Mouse (Mus musculus) spleen, adult 2 months (tissue): Measurements from ENCODE around the gene Syce2.

Source experiments
- CTCF ChIP-seq: fragments of 200-500 bp; IDR thresholded peaks from 2 replicates; pipeline ENCODE4 v1.5.1; 2011; ENCODE audit warnings: mild to moderate bottlenecking, inconsistent platforms; ENCODE audit not compliant: insufficient read depth, insufficient read length, insufficient replicate concordance; ENCODE audit errors: extremely low read depth
- POLR2A ChIP-seq: fragments of 200-500 bp; IDR thresholded peaks from 2 replicates; pipeline ENCODE4 v1.6.1; 2011; ENCODE audit warnings: low read depth, low read length, inconsistent platforms

DNA sequence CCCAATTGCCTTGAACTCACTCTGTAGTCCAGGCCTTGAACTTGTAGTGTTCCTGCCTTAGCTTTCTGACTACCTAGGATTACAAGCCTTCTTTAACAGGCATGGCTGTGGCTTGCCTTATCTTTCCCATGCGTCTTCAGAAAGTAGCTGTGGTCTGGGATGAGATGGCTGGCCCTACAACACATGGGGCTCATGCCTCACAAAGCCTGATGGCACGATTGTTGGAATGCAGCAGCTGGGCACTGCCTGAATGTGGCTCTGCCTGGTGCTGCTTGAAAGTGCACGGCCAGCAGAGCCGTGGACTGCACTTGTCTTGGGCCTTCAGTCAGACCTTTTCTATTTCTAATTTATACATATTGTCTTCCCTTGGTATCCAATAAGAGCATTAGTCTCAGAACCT, 12.8 kb downstream of the Syce2 start:
- TF ChIP-seq CTCF, result no peak
- TF ChIP-seq POLR2A, result no peak
